Mouse (Mus musculus): ENCODE data around the gene Cyp2d40. TPM values are rescaled to one million over a fixed set of nuclear protein-coding genes. Genes with fewer than 3 reads are reported as not detected.
"Not testable (repeated sequence)": the region's sequence is repeated elsewhere in the genome, so short reads cannot be mapped to it uniquely, and the experiment has no call there.

Cyp2d40 gene
- total RNA-seq (2021), result not detected
- long read RNA-seq, experiment 1, result 0 reads
- long read RNA-seq, experiment 2, result 0 reads

DNA sequence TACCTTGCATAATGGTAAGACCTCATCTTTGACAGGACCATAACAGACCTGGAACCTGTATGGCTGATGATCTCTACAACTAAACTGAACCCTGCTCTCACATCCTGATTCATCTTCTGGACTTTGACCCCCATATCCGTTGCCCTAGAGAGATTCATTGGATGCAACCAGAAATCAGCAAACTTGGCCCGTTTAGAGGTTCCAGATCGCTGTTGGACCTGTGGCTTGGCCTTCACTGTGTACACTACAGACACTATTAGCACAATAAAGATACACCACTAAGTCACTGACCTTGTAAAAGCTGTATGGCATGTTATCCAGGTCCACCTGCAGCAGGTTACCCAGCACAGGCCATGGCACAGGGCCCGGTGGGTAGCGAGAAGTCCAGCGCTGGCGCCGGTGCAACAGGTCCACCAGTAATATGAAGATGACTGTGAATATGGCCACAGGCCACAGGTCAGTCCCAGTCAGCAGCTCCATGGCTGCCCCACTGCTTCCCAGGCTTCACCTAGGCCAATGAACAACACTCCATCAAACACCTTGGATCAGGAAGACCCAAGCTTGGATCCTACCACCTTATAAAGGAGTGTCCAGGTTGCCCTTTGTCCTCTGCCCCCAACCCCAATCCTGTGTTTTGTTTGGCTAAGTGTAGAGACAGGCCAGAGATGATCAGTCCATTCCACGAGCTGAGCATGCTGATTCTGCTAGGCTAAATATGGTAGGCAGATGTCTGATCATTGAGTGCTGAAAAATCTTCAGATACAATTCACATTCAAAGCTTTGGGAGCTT, at the start of gene Cyp2d40:
Gene Cyp2d40, minus strand, starts transcription at position 553 of the 790 bp plus-strand sequence.
- intact Hi-C loops (cut with DNase I), result no loop called here
- DNase-seq, result no peak

DNA sequence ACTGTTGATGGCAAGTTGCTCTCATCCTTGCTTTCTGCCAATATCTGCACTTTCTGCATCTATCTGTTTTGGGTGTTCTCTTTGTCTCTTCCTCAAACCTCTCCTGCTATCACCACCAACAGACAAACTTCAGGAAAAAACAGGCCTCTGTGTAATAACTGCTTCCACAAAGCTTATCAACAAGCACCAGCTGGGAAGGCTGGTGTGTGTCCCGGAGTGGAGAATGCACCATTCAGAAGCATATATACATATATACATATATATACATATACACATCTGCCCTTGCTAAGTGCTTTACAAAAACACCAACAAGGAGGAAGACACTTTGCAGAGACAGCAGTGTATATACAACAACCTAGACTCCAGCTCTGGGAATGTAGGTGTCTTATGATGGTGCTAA, 46.6 kb upstream of the Cyp2d40 start:
- intact Hi-C loops (cut with DNase I), result loop anchor here (5.0 kb wide), 1 partner anchor 397 kb away; no protein-coding TSS in a partner anchor
- DNase-seq, result no peak

DNA sequence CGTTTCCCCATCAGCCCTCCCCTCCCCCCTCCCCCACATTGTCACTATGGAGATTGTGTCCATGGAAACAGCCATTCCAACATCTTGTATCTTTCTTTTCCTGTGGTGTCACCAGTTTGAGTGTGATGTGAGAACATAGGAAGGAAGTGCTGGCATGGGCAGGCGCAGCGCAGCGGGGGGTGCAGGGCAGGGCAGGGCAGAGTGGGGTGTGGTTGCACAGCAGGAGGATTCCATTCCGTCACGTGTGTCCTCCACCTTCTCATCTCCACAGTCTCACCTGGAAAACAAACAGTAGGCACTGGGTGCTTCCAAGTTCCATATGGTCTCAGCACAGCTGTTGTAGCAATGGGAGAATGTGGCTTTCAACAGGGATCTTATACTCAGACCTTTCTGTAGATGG, 45.5 kb upstream of the Cyp2d40 start:
- DNase-seq, result no peak
- intact Hi-C loops (cut with DNase I), result no loop called here

DNA sequence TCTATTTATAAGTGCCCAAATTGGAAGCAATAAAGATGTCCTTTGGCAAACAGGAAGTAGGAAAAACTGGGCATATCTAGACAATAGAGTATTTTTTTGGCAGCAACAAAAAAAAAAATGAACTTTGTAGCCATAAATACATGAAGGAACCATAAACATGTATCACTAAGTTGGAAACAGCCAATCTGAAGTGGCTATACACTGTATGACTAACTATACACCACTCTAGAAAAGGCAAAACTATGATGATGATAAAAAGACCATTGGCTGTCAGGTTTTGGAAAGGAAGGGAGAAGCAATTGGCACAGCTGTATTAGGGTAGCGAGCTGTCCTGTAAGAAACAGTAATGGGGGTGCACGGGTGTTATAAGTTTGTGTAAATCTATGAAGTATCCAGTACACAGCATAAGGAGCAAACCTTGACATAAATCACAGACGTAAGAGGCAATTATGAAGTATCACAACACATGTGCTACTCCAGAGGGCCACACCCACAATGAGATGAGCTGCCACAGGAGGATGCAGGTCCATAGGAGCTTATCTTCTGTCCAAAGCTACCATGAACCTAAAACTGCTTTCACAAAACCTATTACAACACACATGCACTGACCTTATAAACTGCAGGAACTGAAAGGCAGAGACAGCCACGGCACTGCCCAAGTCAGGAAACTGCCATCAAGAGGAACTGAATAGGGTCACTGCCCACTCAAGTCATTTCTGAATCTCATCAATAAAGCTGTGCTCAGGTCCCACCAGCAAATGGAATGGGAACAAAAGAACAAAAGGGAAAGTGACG, 43.2 kb upstream of the Cyp2d40 start:
- intact Hi-C loops (cut with DNase I), result no loop called here
- DNase-seq, result no peak

DNA sequence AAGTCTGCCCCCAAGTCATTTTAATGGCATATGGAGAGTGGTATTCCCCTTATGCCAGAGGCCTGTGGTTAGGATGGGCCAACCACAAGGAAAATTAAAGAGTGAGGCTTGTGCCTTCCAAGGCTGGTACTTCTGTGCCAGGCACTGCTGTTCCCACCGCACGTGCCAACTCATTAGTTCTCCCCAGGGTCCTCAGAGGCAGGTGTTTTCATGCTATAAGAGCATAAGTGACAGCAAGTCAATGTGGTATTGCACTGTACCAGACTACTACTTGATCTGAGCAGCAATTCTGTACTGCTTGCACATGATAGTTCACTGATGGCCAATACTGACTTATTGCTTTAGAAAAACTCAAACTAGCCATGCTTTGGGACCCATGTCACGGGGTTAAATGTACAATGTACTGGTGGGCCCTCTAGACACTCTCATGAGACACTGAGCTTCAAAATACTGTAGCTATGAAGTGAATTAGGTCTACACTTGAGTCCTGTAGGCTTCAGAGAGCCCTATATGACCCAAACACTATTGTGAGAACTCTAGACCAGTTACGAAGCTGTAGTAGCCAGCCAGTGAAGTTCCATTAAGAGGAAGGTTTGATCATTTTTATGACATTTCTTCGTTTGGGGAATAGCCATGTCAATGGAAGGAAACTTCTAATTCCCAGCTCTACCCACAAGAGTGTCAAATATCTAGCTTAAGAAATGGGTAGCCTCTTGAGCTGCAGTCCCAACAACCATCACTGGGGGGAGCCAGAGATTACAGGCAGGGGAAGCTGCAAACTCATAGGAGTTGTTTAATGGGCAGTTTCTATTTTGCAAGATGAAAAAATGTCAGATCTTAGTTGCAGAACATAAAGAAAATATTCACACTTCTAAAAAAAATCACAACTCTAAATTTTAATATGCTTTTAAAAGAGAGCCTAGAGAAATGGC, 41.0 kb upstream of the Cyp2d40 start:
- DNase-seq, result peak; percentile 72 to 77
- intact Hi-C loops (cut with DNase I), result loop anchor here (2.0 kb wide), 1 partner anchor 232 kb away; no protein-coding TSS in a partner anchor

DNA sequence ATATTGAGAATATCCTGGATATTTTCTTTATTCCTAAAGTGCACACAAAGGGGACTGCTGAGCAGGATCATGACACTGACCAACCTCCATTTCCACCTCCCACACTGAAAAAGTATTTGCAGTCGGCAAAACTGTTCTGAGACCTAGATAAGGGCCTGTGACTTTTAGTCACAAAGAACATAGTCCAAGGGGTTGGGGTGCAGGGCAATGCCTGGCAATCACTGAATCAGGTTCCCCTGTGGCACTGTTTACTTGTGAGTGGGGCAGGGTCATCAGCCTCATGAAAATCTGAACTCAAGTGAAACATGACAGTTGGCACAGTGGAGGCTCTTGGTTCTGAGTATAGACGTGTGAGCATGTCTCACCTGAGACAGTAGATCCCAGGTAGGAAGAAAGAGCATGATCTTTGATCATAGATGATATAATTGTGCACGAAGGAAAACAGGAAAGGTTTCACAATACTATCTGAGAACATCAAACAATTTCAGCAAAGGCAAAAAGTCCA, 32.0 kb upstream of the Cyp2d40 start:
- intact Hi-C loops (cut with DNase I), result no loop called here
- no peak for DNase-seq

DNA sequence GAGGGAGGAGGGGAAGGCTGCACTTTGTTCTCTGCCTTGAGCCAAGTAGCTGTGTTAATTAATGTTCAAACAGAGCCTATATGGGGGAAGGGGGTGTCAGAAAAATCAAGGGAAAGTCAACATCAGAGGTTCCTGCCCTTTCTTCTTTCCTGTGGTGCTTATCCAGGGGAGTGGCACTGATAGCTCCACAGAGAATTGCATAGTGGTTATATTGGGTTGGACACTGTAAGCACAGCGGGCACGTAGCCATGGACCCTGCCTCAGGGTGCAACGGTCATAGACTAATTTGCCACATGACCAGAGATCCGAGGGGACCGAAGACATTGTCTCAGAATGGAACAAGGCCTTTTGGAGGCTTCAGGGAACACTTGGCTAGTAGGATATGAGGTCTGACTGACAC, 30.3 kb upstream of the Cyp2d40 start, which contains the start of gene Cyp2d26:
Gene Cyp2d26, minus strand, starts transcription at position 18 of the 400 bp plus-strand sequence.
- DNase-seq, result no peak
- intact Hi-C loops (cut with DNase I), result no loop called here

DNA sequence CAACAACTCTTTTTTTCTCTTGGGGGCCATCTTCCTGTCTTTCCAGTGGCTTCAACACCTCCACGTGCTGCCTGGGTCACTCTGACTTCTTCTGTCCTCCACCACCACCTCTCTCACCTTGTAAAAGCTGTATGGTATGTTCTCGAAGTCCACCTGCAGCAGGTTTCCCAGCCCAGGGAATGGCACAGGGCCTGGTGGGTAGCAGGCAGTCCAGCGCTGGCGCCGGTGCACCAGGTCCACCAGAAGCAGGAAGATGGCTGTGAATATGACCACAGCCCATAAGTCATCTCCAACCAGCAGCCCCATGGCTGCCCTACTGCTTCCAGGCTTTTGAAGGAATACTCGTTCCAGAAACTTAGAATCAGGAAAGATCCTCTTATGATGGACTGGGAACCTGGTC, 29.9 kb upstream of the Cyp2d40 start:
- intact Hi-C loops (cut with DNase I), result no loop called here
- DNase-seq, result no peak

DNA sequence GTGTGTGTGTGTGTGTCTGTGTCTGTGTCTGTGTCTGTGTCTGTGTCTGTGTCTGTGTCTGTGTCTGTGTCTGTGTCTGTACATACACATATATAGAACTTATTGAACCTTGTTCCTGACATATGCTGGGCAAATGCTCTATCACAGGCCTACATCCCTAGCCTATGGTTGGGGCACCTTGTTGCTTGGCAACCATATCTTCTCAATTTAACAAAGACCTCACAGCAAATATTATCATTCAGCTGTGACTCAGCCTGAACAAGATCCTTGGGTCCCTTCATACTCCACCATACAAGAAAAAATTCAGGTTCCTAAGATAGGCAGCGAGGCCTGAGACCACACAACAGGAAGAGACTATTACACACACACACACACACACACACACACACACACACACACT, 29.5 kb upstream of the Cyp2d40 start:
- no peak for DNase-seq
- intact Hi-C loops (cut with DNase I), result no loop called here

DNA sequence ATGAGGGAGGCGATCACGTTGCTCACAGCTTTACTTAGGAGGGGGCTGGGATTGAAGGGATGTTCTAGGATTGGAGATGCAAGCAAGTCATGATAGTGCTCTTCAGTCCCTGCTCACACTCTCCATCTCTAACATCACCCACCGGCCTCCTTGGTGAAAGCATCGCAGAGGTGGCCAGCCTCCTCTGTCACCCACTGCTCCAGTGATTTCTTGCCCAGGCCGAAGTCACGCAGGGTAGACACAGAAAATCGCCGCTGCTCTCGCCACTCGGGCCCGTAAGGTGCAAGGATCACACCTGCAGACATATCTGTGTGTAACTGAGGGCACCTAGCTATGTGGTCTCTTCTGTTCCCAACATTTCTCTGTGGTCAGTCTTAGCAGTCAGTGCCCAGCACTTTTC, 28.6 kb upstream of the Cyp2d40 start:
- intact Hi-C loops (cut with DNase I), result no loop called here
- no peak for DNase-seq

DNA sequence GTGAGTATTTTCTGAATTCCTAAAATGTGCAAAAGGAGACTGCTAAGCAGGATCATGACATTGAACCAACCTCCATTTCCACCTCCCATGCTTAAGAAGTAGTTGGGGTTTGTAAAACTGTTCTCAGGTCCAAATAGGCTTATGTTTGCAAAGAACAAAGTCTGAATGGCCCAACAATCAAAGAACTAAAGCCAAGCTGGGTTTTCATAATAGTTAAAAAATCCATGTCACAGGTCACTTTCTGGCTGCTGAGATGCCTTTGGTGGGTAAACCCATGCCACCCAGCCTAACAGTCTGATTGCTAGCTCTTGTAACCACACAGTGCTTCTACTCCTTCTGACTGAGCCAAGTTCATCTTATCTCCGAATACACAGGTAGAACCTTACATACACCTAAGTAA, 20.6 kb upstream of the Cyp2d40 start:
- intact Hi-C loops (cut with DNase I), result no loop called here
- no peak for DNase-seq

DNA sequence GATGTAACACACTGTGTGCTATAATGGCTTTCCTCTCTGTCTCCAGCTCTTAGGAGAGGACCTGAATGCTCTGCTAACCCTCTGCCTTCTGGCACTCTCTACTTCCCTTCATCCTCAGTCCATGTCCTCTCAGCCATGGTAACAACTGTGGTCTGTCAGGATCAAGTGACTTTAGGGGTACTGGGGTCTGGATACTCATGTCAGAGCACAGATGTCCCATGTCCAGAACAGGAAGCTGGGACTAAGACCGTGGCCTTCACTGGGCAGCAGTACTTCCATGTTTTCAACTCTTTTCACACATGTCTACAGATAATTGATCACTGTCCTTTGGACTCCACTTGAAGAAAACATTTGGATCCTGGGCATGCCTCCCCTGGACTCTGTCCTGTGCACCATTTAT, 19.8 kb upstream of the Cyp2d40 start:
- DNase-seq, result no peak
- intact Hi-C loops (cut with DNase I), result no loop called here

DNA sequence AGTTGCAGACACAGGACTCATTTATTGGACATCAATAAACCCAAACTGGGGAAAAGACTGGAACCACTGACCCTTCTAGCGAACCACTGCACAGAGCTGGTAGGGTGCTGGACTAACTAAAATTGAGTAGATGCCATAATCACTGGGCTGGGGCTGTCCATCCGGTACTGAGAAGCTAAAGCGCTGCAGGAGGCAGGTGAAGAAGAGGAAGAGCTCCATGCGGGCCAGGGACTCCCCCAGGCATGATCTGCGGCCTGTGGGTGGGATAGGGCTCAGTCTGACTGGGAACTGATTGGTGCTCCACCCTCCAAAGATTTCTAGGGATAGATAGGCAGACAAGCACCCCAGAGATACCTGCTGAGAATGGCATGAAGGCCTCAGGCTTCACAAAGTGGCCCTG, 13.9 kb upstream of the Cyp2d40 start:
- intact Hi-C loops (cut with DNase I); DNase-seq: not testable (repeated sequence)

DNA sequence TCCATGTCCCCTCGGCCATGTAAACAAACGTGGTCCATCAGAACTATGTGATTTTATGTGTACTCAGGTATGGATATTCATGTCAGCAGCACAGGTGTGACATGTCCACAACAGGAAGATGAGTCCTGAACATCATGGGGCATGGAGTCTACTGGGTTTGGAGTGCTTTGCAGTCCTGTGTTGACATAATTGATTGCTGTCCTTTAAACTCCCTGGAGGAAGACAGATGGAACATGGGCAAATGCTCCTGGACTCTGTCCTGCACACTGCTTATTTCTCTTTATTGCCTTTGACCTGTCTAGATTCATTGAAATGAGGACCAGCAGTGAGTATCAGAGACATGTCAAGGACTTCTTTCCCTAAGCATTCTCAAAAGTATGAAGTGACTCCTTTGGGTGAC, 2.0 kb upstream of the Cyp2d40 start:
- intact Hi-C loops (cut with DNase I), result no loop called here
- DNase-seq, result no peak

DNA sequence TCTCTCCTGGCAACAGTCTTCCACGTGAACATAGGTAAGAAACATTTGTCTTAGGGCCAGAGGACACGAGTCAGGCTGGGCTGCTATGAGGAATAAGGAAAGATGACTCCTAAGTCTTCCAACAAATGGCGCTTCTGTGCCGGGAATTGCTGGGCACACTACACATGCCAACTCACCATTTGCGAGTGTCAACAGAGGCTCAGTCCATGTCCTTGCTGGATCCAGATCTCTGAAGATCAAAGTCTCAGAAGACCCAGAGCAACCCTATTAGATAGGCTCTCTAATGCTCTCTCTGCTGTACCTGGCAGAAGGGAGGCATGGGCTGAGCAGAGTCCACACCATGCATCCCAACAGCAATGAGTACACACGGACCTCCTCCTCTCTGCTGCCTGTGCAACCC, 898 bp upstream of the Cyp2d40 start:
- intact Hi-C loops (cut with DNase I), result no loop called here
- DNase-seq, result no peak

DNA sequence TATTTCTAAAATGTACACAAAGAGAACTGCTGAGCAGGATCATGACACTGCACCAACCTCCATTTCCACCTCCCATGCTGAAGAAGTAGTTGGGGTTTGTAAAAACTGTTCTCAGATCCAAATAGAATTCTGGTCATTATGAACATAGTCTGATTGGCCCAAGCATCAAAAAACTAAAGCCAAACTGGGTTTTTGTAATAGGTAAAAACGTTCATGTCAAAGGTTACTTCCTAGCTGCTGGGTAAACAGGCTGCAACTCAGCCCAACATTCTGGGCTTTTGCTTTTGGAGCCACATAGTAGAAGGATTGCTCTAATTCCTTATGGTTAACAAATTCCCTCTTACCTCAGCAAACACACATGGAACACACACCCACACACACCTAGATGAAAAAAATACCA, 15.8 kb downstream of the Cyp2d40 start:
- no peak for DNase-seq
- intact Hi-C loops (cut with DNase I), result no loop called here

DNA sequence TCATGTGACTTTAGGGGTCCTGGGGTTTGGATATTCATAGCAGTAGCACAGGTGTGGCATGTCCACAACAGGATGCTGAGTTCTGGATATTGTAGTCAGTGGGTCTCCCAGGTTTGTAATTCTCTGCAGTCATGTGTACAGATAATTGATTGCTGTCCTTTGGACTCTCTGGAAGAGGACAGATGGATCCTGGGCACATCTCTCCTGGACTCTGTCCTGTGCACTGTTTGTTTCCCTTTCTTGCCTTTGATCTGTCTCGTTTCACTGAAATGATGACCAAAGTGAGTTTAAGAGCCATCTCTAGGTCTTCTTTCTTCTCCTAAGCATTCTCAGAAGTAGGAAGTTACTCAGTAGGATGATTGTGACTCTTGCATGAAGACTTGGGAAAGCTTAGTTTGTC, 16.5 kb downstream of the Cyp2d40 start:
- intact Hi-C loops (cut with DNase I), result no loop called here
- DNase-seq, result no peak

DNA sequence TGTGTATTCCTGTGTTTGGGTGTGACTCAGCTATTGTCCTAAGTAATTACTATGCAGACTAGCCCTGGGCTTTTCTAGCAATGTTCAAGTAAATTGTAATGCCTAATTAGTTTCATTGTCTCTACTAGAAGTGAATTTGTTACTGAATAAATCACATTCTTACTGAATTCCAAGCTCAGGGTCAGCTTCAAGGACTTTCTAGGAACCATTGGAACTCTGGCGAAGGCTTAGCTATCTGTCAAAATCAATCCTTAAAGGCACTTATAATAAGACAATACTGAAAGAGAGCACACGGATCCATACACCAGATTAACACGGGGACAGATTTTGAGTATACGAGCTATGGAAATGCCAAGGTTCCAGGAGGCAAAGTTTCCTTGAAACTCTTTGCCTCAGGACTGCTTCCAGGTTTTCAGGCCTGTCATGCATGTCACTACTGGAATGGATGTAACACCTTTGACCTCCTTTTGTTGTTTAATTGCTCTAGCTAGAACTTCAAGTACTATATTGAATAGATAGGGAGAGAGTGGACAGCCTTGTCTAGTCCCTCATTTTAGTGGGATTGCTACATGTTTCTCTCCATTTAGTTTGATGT, 30.6 kb downstream of the Cyp2d40 start:
- intact Hi-C loops (cut with DNase I), result not testable (repeated sequence)

More for the DNA sequence above, 30.6 kb downstream of the Cyp2d40 start:
- not testable (repeated sequence) for DNase-seq
